Comparison of ENCODE assay signal across 28 mouse cellular contexts in genomic region chr12:56694361-56694760, GRCm38 (mm10). TPM values are rescaled to one million over a fixed set of nuclear protein-coding genes. Genes with fewer than 3 reads are reported as not detected.
A peak's percentile ranks its signal among the peaks of the same experiment; 100 is the strongest.
DNase-seq lines count a peak whose midpoint lies in the region; ATAC-seq and TF ChIP-seq lines count a peak whose summit lies in the region.
"Had no signal": no experiment of that assay in that cellular context is flagged by ENCODE, and none has a peak within 500 bp of the region (broad histone marks: within the 10 kb centered on the region; RNA-seq: fewer than 3 reads in every experiment).

No protein-coding gene starts in this region.

- DNase-seq in embryo, embryonic 10.5 days (ENCODE audit: low spot score): peak; percentile 48
- no peak for DNase-seq in embryo, embryonic 10 days (ENCODE audit: low spot score)
- peak; percentile 90 for DNase-seq in midbrain, embryonic 11.5 days (ENCODE audit: low spot score, missing footprints)
- no peak for DNase-seq in midbrain, postnatal 0 days (ENCODE audit: low spot score)
- DNase-seq in left cerebral cortex, adult 11 months (ENCODE audit: low spot score): no peak
- DNase-seq: adrenal gland, postnatal 36 days; cerebellum, adult 11 months; cerebellum, postnatal 10 days; gastrocnemius, postnatal 36 days; heart, adult 2 months; kidney, adult 11 months; kidney, postnatal 36 days; layer of hippocampus, postnatal 36 days; lung, postnatal 10 days; right cerebral cortex, adult 18-20 months; thymus, postnatal 25 days had no signal

- H3K27me3 ChIP-seq in midbrain, embryonic 11.5 days (ENCODE audit: control insufficient read depth, insufficient read depth, low read length): peaks cover 98% of the 10 kb centered on the region
- H3K27me3 ChIP-seq in midbrain, postnatal 0 days (ENCODE audit: insufficient read depth, low read length): peaks cover 92% of the 10 kb centered on the region
- H3K27me3 ChIP-seq in embryonic facial prominence, embryonic 12.5 days: peaks cover 87% of the 10 kb centered on the region
- H3K27me3 ChIP-seq in limb, embryonic 15.5 days: peaks cover 91% of the 10 kb centered on the region

- 1% methylated on average over 14 of the region's 14 CpGs for WGBS in midbrain, embryonic 11.5 days
- WGBS in midbrain, postnatal 0 days: 4% methylated on average over 14 of the region's 14 CpGs
- WGBS in embryonic facial prominence, embryonic 12.5 days: 6% methylated on average over 14 of the region's 14 CpGs
- WGBS in limb, embryonic 15.5 days: 6% methylated on average over 14 of the region's 14 CpGs

- ATAC-seq in midbrain, embryonic 11.5 days (ENCODE audit: low FRiP score): no peak
- ATAC-seq in midbrain, postnatal 0 days (ENCODE audit: low FRiP score): no peak
- no peak for ATAC-seq in embryonic facial prominence, embryonic 12.5 days (ENCODE audit: insufficient number of reproducible peaks, insufficient read depth, low FRiP score, low TSS enrichment)
- ATAC-seq in limb, embryonic 15.5 days (ENCODE audit: insufficient number of reproducible peaks, low FRiP score, low TSS enrichment, low read depth): no peak

- H3K4me2 ChIP-seq in midbrain, embryonic 11.5 days: no peak overlapping the region
- no peak overlapping the region for H3K4me2 ChIP-seq in midbrain, postnatal 0 days (ENCODE audit: low read depth, low read length, poor library complexity, severe bottlenecking)
- H3K4me2 ChIP-seq in embryonic facial prominence, embryonic 12.5 days (replicated peaks): peak overlapping the region; percentile 55
- H3K4me2 ChIP-seq in limb, embryonic 15.5 days: no peak overlapping the region

- H3K9ac ChIP-seq in midbrain, embryonic 11.5 days (ENCODE audit: low read length): no peak overlapping the region
- no peak overlapping the region for H3K9ac ChIP-seq in midbrain, postnatal 0 days (replicated peaks; ENCODE audit: low read length, poor library complexity, severe bottlenecking)
- H3K9ac ChIP-seq in embryonic facial prominence, embryonic 12.5 days: no peak overlapping the region
- no peak overlapping the region for H3K9ac ChIP-seq in limb, embryonic 15.5 days
- H3K9ac ChIP-seq: kidney, embryonic 15.5 days; neural tube, embryonic 13.5 days; stomach, embryonic 15.5 days had no signal

- H3K9me3 ChIP-seq in midbrain, embryonic 11.5 days (ENCODE audit: control insufficient read depth, low read length): no peaks in the 10 kb centered on the region
- H3K9me3 ChIP-seq in midbrain, postnatal 0 days (ENCODE audit: low read length): no peaks in the 10 kb centered on the region
- H3K9me3 ChIP-seq in embryonic facial prominence, embryonic 12.5 days: no peaks in the 10 kb centered on the region
- H3K9me3 ChIP-seq in limb, embryonic 15.5 days: no peaks in the 10 kb centered on the region
- H3K9me3 ChIP-seq: kidney, embryonic 15.5 days; midbrain, embryonic 10.5 days; neural tube, embryonic 13.5 days; stomach, embryonic 15.5 days had no signal

- no peak for TF ChIP-seq CTCF in midbrain, postnatal 0 days (IDR thresholded peaks at IDR 0.05)

- no peak overlapping the region for H3K4me3 ChIP-seq in midbrain, embryonic 11.5 days (ENCODE audit: low read depth, low read length)
- H3K4me3 ChIP-seq in midbrain, postnatal 0 days (ENCODE audit: low read depth, low read length): no peak overlapping the region
- H3K4me3 ChIP-seq in embryonic facial prominence, embryonic 12.5 days: peak overlapping the region; percentile 52
- peak overlapping the region; percentile 42; the same call in 1 of the 2 replicates for H3K4me3 ChIP-seq in limb, embryonic 15.5 days
- H3K4me3 ChIP-seq: heart, adult 2 months had no signal

- H3K27ac ChIP-seq in midbrain, embryonic 11.5 days (ENCODE audit: low read depth, low read length): no peak overlapping the region
- H3K27ac ChIP-seq in midbrain, postnatal 0 days (ENCODE audit: low read depth, low read length): no peak overlapping the region
- 0 out of 2 replicates have a peak overlapping the region, but pooled peaks have one; percentile 1 for H3K27ac ChIP-seq in embryonic facial prominence, embryonic 12.5 days
- no peak overlapping the region for H3K27ac ChIP-seq in limb, embryonic 15.5 days
- H3K27ac ChIP-seq: heart, adult 2 months; kidney, embryonic 15.5 days; midbrain, embryonic 10.5 days; neural tube, embryonic 13.5 days; stomach, embryonic 15.5 days had no signal

- H3K4me1 ChIP-seq in midbrain, embryonic 11.5 days (ENCODE audit: control insufficient read depth, insufficient read depth, low read length): peaks cover 21% of the 10 kb centered on the region
- 0 out of 2 replicates have a peak, but pooled peaks cover 4% of the 10 kb centered on the region for H3K4me1 ChIP-seq in midbrain, postnatal 0 days (ENCODE audit: insufficient read depth, low read length)
- peaks cover 34% of the 10 kb centered on the region for H3K4me1 ChIP-seq in embryonic facial prominence, embryonic 12.5 days
- H3K4me1 ChIP-seq in limb, embryonic 15.5 days: peaks cover 50% of the 10 kb centered on the region

- H3K36me3 ChIP-seq in midbrain, embryonic 11.5 days (ENCODE audit: control insufficient read depth, insufficient read depth, low read length): no peaks in the 10 kb centered on the region
- H3K36me3 ChIP-seq in midbrain, postnatal 0 days (ENCODE audit: insufficient read depth, low read length): no peaks in the 10 kb centered on the region
- no peaks in the 10 kb centered on the region for H3K36me3 ChIP-seq in embryonic facial prominence, embryonic 12.5 days
- H3K36me3 ChIP-seq in limb, embryonic 15.5 days: no peaks in the 10 kb centered on the region
- H3K36me3 ChIP-seq: kidney, embryonic 15.5 days; midbrain, embryonic 10.5 days; neural tube, embryonic 13.5 days; stomach, embryonic 15.5 days had no signal

RNA-seq across cellular contexts. Expression of gene Pax9, which starts 2.8 kb away (rescaled TPM):
- 0.08 TPM in 2 replicates for polyA plus RNA-seq in midbrain, embryonic 11.5 days (2014; fragmentation: Nextera tagmentation; extraction: Ambion mirVana)
- total RNA-seq in midbrain, postnatal 0 days (2014; rRNA removed): not detected in 2 replicates
- polyA plus RNA-seq in midbrain, postnatal 0 days (2015; fragmentation: Nextera tagmentation; extraction: Ambion mirVana): not detected in 2 replicates
- polyA plus RNA-seq in embryonic facial prominence, embryonic 12.5 days (2016; fragmentation: Nextera tagmentation; extraction: Ambion mirVana): 16.3 and 20.0 TPM in 2 replicates
- polyA plus RNA-seq in limb, embryonic 15.5 days (2015; fragmentation: Nextera tagmentation; extraction: Ambion mirVana): 3.4 and 4.3 TPM in 2 replicates
- total RNA-seq: hematopoietic stem cell, adult 5-6 weeks; layer of hippocampus, adult 8-10 months; layer of hippocampus, postnatal 36 days; left cerebral cortex, postnatal 14 days; liver, adult 2 months had no signal
- polyA plus RNA-seq: cortical plate, adult 2 months; heart, embryonic 14.5 days; liver, adult 2 months had no signal

Comparison
In these comparisons a context has a peak if more than half of its experiments do, and no peak if none do; other contexts are left out.
1. DNase-seq: peak in embryo, embryonic 10.5 days (single experiment) and midbrain, embryonic 11.5 days (single experiment); none in embryo, embryonic 10 days (single experiment), midbrain, postnatal 0 days (single experiment) and left cerebral cortex, adult 11 months (single experiment).
2. H3K4me3 ChIP-seq: peak in embryonic facial prominence, embryonic 12.5 days (single experiment) and limb, embryonic 15.5 days (single experiment); none in midbrain, embryonic 11.5 days (single experiment) and midbrain, postnatal 0 days (single experiment).